Mouse (Mus musculus) cerebellum, postnatal 36 days (tissue): ENCODE results near the gene Pias4.
"Not testable (repeated sequence)": the region's sequence is repeated elsewhere in the genome, so short reads cannot be mapped to it uniquely, and the experiment has no call there.

Experiments used
- DNase-seq, 2 experiments: peaks; one replicate each; pipeline ENCODE4 v3.0.0; 2021 to 2022; ENCODE audit warnings: mixed read lengths in 2 of 2

The Pias4 gene

GRCm38 (mm10) chr10:81190236-81190911 lies 22.7 kb upstream of the Pias4 start:
- peak in 1 of 2 experiments; percentile 40 for DNase-seq

- DNase-seq = no peak
Measured at GRCm38 (mm10) chr10:81189821-81190220, 22.1 kb upstream of the Pias4 start.

GRCm38 (mm10) chr10:81187161-81187560 lies 19.4 kb upstream of the Pias4 start:
- no peak for DNase-seq

GRCm38 (mm10) chr10:81184765-81185164 lies 17.0 kb upstream of the Pias4 start:
- no peak for DNase-seq

GRCm38 (mm10) chr10:81183805-81184204 lies 16.1 kb upstream of the Pias4 start, which contains the start of gene 4930442H23Rik:
4930442H23Rik (minus strand) TSS chr10:81183849.
- DNase-seq = no peak

- DNase-seq = peak; percentile 94 to 96
Measured at GRCm38 (mm10) chr10:81182336-81183333, 14.9 kb upstream of the Pias4 start, which contains the start of gene Dapk3. Dapk3 (plus strand) TSS chr10:81183005.

GRCm38 (mm10) chr10:81181860-81182259 lies 14.1 kb upstream of the Pias4 start:
- peak in 1 of 2 experiments; percentile 31 for DNase-seq

- no peak for DNase-seq
Measured at GRCm38 (mm10) chr10:81180946-81181345, 13.2 kb upstream of the Pias4 start.

GRCm38 (mm10) chr10:81179451-81180342 lies 12.0 kb upstream of the Pias4 start:
- no peak for DNase-seq

- DNase-seq = no peak
Measured at GRCm38 (mm10) chr10:81178927-81179326, 11.2 kb upstream of the Pias4 start.

- DNase-seq = peak in 1 of 2 experiments; percentile 27
Measured at GRCm38 (mm10) chr10:81177958-81178712, 10.4 kb upstream of the Pias4 start.

- DNase-seq = peak; percentile 52 to 54
Measured at GRCm38 (mm10) chr10:81177491-81177925, 9.8 kb upstream of the Pias4 start.

- peak; percentile 100 for DNase-seq
Measured at GRCm38 (mm10) chr10:81176466-81177271, 8.9 kb upstream of the Pias4 start, which contains the start of gene Eef2. Eef2 (plus strand) TSS chr10:81176631.

- no peak for DNase-seq
Measured at GRCm38 (mm10) chr10:81175936-81176465, 8.3 kb upstream of the Pias4 start.

- not testable (repeated sequence) for DNase-seq
Measured at GRCm38 (mm10) chr10:81175345-81175701, 7.6 kb upstream of the Pias4 start.

- peak; percentile 93 to 97 for DNase-seq
Measured at GRCm38 (mm10) chr10:81174617-81175344, 7.1 kb upstream of the Pias4 start.

- peak; percentile 86 for DNase-seq
Measured at GRCm38 (mm10) chr10:81173132-81173531, 5.4 kb upstream of the Pias4 start.

- DNase-seq = peak in 1 of 2 experiments; percentile 35
Measured at GRCm38 (mm10) chr10:81169411-81169900, 1.7 kb upstream of the Pias4 start.

GRCm38 (mm10) chr10:81168521-81169244 lies 960 bp upstream of the Pias4 start:
- DNase-seq = peak; percentile 76 to 83
